Mouse (Mus musculus) bone marrow macrophage, adult 2 months (primary cell): ENCODE measurements around the gene Atp1a2.

ENCODE experiments used
- CTCF ChIP-seq: IDR thresholded peaks from 2 replicates; pipeline ENCODE4 v1.5.1; 2012; ENCODE audit warnings: low read depth, mild to moderate bottlenecking, low read length, moderate library complexity
- POLR2A ChIP-seq: IDR thresholded peaks from 2 replicates; pipeline ENCODE4 v1.6.1; 2012; ENCODE audit warnings: mild to moderate bottlenecking, low read depth, low read length, borderline replicate concordance

GRCm38 (mm10) chr1:172335804-172336203 is 37.9 kb upstream of the Atp1a2 start:
- TF ChIP-seq CTCF (no peak), POLR2A (no peak)
